Mouse (Mus musculus): ENCODE measurements around the gene Mrfap1.

Mrfap1 gene

GRCm38 (mm10) chr5:36778901-36779300 lies 17.7 kb downstream of the Mrfap1 start:
- DNase-seq: no peak

- no peak for DNase-seq
Observed at GRCm38 (mm10) chr5:36777186-36777585, 19.4 kb downstream of the Mrfap1 start.

GRCm38 (mm10) chr5:36776021-36776575 lies 20.5 kb downstream of the Mrfap1 start:
- DNase-seq: no peak

- no peak for DNase-seq
Observed at GRCm38 (mm10) chr5:36775317-36775716, 21.3 kb downstream of the Mrfap1 start.

GRCm38 (mm10) chr5:36772586-36772985 lies 24.0 kb downstream of the Mrfap1 start:
- DNase-seq: no peak

- DNase-seq: no peak
Observed at GRCm38 (mm10) chr5:36769603-36770002, 27.0 kb downstream of the Mrfap1 start.

- no peak for DNase-seq
Observed at GRCm38 (mm10) chr5:36766958-36767703, 29.4 kb downstream of the Mrfap1 start.

GRCm38 (mm10) chr5:36759848-36760247 lies 36.7 kb downstream of the Mrfap1 start:
- no peak for DNase-seq

GRCm38 (mm10) chr5:36757033-36757432 lies 39.5 kb downstream of the Mrfap1 start:
- peak; percentile 15 for DNase-seq

GRCm38 (mm10) chr5:36750119-36751078 lies 46.2 kb downstream of the Mrfap1 start:
- no peak for DNase-seq

GRCm38 (mm10) chr5:36748536-36749061 lies 48.0 kb downstream of the Mrfap1 start, which contains the start of gene Bloc1s4:
TSS of gene Bloc1s4 (minus strand) at chr5:36748650.
- DNase-seq: peak; percentile 96

GRCm38 (mm10) chr5:36747794-36748535 lies 48.6 kb downstream of the Mrfap1 start:
- no peak for DNase-seq

- no peak for DNase-seq
Observed at GRCm38 (mm10) chr5:36747071-36747470, 49.5 kb downstream of the Mrfap1 start.
